Mouse (Mus musculus) ovary, postnatal 36 days (tissue): ENCODE data around the gene Ctu2.

ENCODE experiments used
- DNase-seq: peaks from one replicate; pipeline ENCODE4 v3.0.0; 2022; ENCODE audit warnings: low spot score, mixed read lengths

The Ctu2 gene

DNA sequence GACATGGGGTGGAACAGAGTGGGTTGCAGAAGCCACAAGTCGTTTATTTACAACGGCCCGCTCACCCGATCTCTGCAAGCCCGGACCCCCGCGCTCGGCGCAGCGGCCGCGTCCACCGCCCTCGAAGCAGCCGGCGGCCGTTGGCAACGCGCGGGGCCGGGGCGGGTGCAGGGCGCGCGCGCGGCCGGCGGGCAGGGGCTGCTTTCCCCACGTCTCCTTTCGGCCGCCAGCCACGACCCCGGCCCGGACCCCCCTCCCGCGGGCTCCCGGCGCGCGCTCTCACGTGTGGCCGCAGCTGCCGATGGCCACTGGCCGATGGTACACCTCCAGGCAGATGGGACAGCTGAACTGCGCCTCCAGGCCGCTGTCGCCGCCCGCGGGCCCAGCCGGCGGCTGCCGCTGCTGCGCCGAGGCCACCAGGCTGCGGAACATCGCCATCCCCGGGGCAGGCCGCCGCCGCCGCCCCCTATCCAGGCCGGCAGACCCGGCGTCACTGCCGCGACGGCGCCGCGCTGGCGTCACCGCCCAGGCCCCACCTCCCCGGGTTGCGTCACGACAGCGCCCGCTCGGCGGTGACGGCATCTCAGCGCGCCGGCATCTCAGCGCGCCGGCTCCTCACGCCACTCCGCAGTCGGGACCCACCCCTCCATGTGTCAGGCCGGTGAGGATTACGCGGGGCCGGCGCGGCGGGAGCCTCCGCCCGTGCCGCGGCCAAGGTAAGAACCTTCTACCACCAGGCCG, at the start of gene Ctu2, which contains the start of gene Rnf166:
Gene Ctu2 (plus strand): TSS at position 564 of the 741 bp plus-strand sequence.
Gene Rnf166 (minus strand): TSS at position 485 of the 741 bp plus-strand sequence.
- DNase-seq, result peak; percentile 93

DNA sequence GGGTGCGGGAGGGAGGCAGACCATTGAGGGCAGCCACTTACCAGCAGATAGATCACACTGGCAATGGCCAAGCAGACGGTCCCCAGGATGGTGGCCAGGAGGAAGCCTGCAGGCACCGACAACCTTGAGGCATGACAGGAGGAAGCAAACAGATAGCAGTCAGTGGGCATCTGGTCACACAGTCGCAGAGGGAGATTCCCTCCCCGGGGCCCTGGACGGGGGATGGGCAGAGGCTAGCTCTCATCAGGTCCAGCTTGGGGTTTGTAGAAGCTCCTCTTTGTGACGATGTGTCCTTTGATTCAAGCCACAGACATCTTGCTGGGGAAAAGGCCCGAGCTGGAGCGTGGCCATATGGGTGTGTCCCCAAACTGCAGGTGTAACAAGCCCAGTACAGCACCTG, 49.8 kb upstream of the Ctu2 start:
- DNase-seq, result no peak

DNA sequence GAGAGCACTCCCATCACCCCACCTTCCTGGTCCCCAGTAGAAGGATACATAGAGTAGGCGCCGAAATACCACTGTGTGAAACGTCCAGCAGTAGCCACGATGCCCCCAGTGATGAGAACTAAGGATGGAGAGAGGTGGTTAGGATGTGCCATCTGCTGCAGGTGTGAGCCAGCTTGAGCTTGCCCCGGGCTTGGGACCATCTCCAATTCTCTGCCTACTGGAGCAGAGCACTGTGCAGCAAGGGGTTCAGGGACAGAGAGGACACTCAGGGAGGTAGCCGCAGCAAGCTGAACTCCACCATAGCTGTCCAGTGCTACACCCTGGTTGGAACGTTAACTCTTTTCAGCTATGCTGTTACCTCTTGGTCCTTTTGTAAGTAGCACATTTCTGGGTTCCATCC, 48.3 kb upstream of the Ctu2 start:
- DNase-seq, result no peak

GRCm38 (mm10) chr8:122428163-122428562, 47.8 kb upstream of the Ctu2 start:
- DNase-seq, result no peak

DNA sequence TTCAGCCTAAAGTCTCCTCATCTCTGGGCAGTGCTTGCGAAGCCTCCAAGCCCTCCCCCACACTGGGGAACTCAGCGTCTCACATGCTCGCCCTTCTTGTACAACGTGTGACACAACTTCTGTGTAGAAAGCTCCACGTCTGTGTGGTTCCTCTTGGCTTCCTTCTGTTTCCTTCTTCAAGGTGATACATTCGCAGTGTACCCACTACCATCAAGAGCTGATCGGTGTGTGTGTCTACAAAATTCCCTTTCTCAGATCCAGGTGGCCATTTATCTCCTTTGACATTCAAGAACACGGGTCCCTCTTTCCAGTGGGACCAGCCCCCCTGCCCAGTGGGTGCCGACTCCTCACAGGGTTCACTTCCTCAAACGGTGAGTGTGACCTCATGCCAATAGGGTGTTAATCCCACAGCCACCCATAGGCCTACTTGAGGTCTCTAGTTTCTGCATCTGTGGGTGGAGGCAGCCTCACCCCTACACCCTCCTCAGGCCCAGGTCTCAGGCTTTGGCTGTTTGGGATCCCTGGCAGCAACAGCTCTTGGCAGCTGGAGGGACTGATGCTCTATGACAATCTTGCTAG, 45.8 kb upstream of the Ctu2 start:
- DNase-seq, result no peak

DNA sequence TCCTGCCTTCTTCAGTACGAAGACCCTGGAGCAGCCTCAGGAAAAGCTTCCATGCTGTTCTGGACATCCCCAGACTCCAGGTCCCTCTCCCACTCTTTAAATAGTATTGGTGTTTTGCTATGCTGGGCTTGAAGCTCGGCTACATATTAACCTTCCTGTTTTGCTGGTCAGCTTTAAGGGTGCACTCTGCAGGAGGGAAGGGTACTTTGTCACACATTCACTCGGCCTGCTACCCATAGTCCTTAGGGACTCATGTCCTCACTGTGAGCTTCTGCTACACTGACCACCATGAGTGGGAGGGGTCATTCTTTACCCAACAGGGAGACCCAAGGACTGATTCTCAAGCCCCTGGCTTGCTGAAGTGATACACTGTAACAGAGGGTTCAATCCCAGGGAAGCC, 45.3 kb upstream of the Ctu2 start:
- no peak for DNase-seq

DNA sequence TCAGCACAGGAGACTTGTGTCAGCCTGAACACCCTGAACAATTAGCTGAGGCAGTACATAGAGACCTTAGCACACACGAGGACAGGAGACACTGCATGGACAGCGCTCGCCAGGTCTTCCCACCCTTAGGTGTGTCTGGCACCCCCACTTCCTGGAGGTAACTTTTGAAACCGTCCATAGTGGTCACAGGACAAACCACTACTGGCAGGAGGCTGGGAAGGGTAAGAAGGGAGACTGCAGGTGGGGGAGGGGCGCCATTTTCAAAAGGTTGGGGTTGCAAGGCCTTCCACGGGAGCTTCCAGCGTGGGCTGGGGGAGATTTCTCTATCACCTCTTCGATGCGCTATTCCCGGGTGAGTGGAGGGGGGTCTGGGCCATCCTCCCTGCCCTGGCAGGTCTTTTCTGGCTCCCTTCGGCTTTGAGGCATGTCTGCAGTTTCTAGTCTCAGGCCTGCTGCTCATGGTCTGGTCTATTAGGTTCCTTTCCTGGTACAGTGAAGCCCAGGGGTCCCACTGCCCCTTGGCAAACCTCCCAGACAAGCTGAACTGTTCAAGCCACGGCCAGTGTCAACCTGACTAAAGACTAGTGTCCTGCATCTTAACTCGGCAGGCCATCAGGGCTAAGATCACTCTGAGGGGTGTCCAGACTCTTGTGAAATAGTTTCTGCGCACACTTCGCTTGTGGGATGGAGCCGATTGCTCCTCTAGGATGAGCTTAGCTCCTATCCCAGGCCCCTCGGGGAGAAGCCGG, 44.1 kb upstream of the Ctu2 start:
- DNase-seq, result no peak

GRCm38 (mm10) chr8:122432443-122433268, 43.3 kb upstream of the Ctu2 start, which contains the start of gene Cyba:
Cyba (minus strand) TSS chr8:122432930.
- DNase-seq, result peak; percentile 70

- DNase-seq, result no peak
Observed at GRCm38 (mm10) chr8:122433269-122433905, 42.6 kb upstream of the Ctu2 start.

GRCm38 (mm10) chr8:122435375-122435774, 40.6 kb upstream of the Ctu2 start:
- no peak for DNase-seq

- DNase-seq, result no peak
Observed at GRCm38 (mm10) chr8:122436146-122436545, 39.8 kb upstream of the Ctu2 start.

DNA sequence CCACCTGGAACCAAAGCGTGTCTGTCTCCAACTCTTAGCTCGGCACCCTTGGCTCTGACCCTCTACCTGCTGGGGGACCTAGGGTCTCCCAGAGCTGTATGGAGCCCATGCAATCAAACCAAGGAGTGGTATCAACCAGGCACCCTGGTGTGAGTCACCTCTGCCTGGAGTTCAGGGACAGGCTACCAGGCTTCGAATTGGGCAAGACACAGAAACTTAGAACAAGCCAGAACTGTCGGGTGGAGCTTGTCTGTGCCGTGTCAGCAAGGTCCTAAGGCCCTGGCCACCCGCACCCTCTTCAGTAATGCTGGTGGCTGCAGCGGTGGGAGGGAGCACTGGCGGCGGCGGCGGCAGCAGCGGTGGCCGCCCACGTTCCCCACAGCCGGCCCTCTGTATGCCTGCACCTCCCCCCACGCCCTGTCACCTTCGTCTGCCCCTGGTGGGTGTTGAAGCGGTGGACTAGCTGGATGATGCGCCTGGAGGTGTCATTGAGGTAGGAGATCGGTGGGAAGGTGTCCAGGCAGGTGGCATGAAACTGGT, 39.3 kb upstream of the Ctu2 start:
- DNase-seq, result no peak

GRCm38 (mm10) chr8:122437708-122438331, 38.1 kb upstream of the Ctu2 start:
- no peak for DNase-seq

DNA sequence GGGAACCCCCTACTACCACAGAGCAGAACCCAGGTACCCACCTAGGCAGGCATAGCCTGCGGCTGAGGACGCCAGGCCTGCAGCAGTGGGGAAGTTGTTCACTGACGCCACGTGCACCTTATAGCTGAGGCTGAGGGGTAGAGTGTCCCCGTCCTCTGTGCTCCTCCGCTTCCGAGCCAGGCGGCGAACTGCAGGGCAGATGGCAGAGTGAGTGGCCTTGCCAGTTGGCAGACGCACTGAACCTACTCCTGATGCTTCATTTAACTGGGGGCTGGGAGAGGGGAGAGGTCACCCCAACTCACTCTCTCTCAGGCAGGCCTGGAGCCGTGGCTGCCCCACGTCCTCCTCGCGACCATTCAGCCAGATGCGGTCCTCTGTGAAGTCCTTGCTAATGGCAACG, 36.6 kb upstream of the Ctu2 start:
- DNase-seq, result no peak

- DNase-seq, result no peak
Observed at GRCm38 (mm10) chr8:122441326-122441725, 34.6 kb upstream of the Ctu2 start.

GRCm38 (mm10) chr8:122442356-122442755, 33.6 kb upstream of the Ctu2 start:
- DNase-seq, result no peak

- no peak for DNase-seq
Observed at GRCm38 (mm10) chr8:122442781-122443180, 33.2 kb upstream of the Ctu2 start.

DNA sequence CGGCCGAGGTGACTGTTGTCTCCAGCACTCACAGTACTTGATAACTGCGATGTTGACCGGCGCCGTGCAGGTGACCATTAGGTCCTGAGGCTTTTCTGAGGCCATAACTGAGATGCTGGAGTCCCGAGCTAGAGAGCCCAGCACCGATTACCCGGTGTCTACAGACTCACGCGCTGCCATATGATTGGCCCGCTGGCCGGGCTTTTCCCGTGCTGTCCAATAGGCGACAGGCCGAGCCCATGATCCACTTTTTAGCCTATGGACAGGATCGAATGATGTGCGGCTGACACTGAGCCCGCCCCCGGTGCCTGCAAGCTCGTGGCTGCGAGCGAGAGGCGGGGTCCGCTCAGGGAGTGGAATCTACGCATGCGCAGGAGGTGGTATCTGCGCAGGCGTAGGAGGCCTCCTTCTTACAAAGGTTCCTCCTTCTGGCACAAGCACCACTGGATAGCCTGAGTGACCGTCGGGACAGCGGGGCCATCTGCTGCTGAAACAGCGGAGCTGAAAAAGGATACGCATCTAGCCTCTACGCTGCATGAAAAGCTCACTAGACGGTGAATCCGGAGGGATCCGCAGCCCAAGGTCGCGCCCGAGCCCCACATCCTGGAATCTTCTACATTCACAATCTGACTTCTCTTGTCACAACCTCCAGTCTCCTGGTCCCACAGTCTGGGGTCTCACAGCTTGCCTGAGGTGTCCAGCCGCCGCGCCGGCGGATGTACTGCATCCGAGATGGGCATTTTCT, 32.5 kb upstream of the Ctu2 start, which contains the start of gene Mvd:
Gene Mvd (minus strand): TSS at position 161 of the 745 bp plus-strand sequence.
- peak; percentile 98 for DNase-seq

- DNase-seq, result peak; percentile 76
Observed at GRCm38 (mm10) chr8:122444058-122444748, 31.7 kb upstream of the Ctu2 start.
